Mouse (Mus musculus): ENCODE measurements around the gene App. TPM values are rescaled to one million over a fixed set of nuclear protein-coding genes. Genes with fewer than 3 reads are reported as not detected.
A peak's percentile ranks its signal among the peaks of the same experiment; 100 is the strongest.

Gene App
- total RNA-seq, 2 experiments from 2014 or later = 1,175 to 1,228 TPM

DNA sequence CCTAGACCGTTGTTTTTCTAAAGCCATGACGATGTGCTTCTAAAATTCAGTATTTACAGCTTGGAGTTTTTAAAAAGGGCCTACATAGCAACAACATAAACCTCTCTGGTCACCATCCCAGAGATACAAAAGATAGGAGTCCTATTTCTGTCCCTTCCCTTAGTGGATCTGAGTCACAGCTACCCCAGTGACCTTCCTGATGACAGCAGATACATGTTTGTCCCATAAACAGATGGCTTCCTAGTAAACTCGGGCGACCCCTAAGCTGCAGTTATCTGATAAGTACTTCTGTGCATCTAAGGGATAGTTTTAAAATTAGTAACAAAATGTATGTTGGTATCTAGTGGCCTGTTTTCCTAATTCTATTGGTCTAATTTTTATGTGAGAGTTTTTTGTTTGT lies 26.1 kb downstream of the App start:
- no peak for DNase-seq (ENCODE audit: low spot score in 2 of 2)
- H3K27ac ChIP-seq = peak overlapping the region; percentile 72
- TF ChIP-seq CTCF (conservative IDR thresholded peaks at IDR 0.05) = no peak
- H3K4me3 ChIP-seq = no peak overlapping the region

DNA sequence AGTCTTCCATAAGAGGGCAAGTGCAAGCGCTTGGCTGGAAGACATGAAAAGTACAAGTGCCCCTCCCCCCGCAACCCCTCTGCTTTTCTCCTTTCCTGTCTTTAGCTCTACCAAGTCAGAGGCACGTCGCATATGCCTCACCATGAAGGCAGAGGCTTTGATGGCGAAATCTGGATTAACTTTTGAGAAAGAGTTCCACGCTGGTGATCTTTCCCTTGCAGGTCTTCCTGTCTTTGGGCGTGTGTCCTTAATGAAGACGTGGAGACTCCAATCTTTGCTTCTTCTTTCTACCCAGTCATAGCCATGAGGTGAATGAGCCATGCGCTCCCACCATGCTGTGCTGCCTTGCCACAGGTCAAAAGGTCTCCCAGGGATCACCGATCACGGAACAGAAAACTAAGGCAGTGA lies 27.8 kb downstream of the App start:
- H3K4me3 ChIP-seq = no peak overlapping the region
- 0 out of 2 replicates have a peak overlapping the region, but pooled peaks have one; percentile 1 for H3K27ac ChIP-seq

DNA sequence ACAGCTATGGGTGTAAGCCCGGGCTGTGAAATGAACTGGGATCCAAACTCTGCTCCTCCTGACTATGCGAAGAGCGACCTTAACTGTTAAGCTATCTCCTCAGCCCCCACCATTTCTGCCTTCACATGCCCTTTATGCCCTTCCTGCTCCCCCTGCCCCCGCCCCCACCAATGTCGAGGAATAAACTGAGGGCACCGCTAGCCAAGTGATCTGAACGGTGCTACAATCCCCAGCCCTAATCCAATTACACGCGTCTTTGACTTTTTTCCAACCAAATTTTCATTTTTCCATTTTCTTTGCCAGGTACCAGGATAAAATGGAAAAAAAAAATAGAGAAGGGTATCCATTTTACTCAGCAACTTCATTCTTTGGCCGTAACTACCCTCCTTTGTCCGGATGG lies 28.2 kb downstream of the App start:
- DNase-seq (ENCODE audit: low spot score in 2 of 2) = no peak
- Histone ChIP-seq H3K27ac (no peak overlapping the region), H3K4me3 (no peak overlapping the region)
- TF ChIP-seq CTCF (conservative IDR thresholded peaks at IDR 0.05) = no peak

More for the DNA sequence above, 27.8 kb downstream of the App start:
- no peak for DNase-seq (ENCODE audit: low spot score in 2 of 2)
- TF ChIP-seq CTCF (conservative IDR thresholded peaks at IDR 0.05) = no peak

DNA sequence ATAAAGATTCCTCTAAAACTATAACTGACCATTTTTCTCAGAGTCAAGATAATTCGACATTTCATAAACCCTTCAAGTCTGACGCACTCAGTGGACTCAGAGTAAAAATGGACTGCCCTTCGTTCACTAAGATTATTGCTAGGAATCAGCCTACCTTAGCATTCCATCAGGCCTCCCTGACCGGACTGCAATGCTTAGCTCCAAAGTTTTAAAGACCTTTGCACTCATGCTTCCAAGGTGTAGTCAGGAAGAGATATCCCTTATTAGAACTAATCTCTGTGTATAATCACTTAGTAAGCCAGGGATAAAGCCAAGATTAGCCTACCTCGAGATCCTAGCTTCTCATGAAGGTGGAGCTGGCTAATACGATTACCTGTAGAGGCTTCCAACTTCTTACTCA lies 29.2 kb downstream of the App start:
- no peak for TF ChIP-seq CTCF (conservative IDR thresholded peaks at IDR 0.05)
- no peak for DNase-seq (ENCODE audit: low spot score in 2 of 2)
- H3K4me3 ChIP-seq = no peak overlapping the region
- no peak overlapping the region for H3K27ac ChIP-seq

DNA sequence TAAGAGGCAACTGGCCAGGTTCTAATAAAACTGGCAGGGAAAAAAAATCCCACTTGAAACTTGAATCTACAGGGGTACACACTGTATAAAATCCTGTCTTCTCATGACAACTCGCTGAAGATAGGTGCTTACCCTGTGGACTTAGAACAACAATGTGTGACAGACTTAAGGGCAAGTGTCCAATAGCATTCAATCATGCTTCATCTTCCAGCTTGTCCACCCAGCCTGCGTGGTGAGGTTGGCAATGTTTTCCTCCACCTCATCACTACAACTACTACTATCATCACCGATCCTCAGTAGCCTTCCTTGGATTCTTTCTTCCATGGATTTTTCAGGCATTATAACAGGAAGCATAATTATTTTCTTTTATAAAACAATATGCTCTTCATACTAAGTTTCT lies 29.7 kb downstream of the App start:
- TF ChIP-seq CTCF (conservative IDR thresholded peaks at IDR 0.05) = no peak
- H3K27ac ChIP-seq = no peak overlapping the region
- no peak for DNase-seq (ENCODE audit: low spot score in 2 of 2)
- no peak overlapping the region for H3K4me3 ChIP-seq

DNA sequence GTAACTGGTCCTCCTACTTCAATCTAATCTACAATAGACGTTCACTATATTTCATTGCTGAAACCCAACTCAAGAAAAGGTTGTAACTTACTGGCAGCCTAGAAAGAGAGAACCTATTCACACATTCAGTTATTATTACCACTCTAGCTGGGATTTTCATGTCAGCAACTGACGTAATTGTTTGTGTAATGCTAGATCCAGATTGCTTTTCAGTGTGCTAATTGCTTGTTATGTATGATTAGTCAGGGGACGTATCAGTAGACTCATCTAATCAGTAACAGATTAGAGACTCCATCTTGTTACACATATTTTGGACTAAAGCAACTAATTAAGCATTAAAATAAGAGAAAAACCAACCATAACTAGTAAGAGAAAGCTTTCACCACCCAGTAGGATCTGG lies 30.4 kb downstream of the App start:
- TF ChIP-seq CTCF (conservative IDR thresholded peaks at IDR 0.05) = no peak
- Histone ChIP-seq H3K27ac (peak overlapping the region; percentile 18; the same call in 1 of the 2 replicates), H3K4me3 (no peak overlapping the region)
- DNase-seq (ENCODE audit: low spot score in 2 of 2) = no peak

DNA sequence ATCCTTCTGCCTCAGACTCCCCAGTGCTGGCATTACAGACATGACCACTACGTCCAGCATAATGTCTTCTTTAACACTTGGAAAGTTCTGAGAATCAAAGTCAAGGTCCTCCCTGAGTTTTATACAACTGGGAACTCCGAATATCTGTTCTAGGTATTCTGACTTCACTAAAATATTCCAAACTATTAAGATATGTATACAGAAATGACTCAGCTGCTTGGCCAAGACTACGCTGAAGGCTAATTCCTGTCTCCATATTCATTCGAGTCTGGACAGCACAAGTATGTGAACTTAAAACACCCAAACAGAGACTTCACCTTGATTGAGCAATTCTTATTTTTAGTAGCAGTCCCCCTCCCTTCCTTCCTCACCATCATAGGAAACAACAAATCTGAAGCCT lies 32.2 kb downstream of the App start:
- no peak for DNase-seq (ENCODE audit: low spot score in 2 of 2)
- Histone ChIP-seq H3K27ac (peak overlapping the region; percentile 18; the same call in 1 of the 2 replicates), H3K4me3 (no peak overlapping the region)
- TF ChIP-seq CTCF (conservative IDR thresholded peaks at IDR 0.05) = no peak

DNA sequence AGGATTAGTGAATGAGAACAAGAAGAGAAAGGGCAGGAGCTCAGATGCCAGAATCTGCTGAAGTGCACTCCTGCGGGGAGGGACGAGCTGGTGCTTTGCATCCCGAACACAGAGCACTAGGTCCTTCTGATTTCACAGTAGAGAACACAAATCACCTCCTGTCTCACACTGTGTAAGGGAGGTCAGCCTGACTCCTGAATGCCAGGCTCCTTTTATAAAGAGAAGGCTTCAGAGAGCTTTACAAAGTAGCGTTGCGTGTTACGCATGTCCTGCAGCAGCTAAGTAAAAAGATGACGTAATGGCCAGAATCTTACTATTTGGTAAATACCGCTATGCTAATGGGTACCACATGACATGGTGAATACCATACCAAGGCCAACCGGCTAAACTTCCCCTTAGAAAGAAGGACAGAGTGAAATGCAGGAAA lies 34.4 kb downstream of the App start:
- DNase-seq (ENCODE audit: low spot score in 2 of 2) = no peak
- no peak for TF ChIP-seq CTCF (conservative IDR thresholded peaks at IDR 0.05)
- Histone ChIP-seq H3K27ac (peak overlapping the region; percentile 51), H3K4me3 (no peak overlapping the region)

DNA sequence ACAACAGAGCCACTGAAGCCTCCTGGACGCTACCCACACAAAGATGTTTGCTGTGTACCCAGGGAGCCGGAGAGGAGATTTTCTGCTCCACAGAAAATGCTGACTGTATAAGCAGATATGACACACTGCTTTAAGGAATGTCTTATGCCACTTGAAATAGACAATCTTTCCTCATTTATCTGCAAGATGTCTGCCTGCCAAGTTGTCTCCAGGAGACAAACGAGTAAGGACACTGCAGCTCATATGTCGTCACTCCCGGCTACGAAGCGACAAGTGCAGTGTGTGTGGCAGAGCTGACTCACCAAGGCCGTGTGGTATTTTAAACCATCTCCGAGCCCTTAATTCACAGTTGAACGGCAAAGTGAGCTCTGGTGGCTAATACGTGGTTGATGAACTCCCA lies 36.2 kb downstream of the App start:
- peak overlapping the region; percentile 4; the same call in 1 of the 2 replicates for H3K27ac ChIP-seq
- no peak overlapping the region for H3K4me3 ChIP-seq
- DNase-seq (ENCODE audit: low spot score in 2 of 2) = peak in 1 of 2 experiments; percentile 64
- TF ChIP-seq CTCF (conservative IDR thresholded peaks at IDR 0.05) = no peak

DNA sequence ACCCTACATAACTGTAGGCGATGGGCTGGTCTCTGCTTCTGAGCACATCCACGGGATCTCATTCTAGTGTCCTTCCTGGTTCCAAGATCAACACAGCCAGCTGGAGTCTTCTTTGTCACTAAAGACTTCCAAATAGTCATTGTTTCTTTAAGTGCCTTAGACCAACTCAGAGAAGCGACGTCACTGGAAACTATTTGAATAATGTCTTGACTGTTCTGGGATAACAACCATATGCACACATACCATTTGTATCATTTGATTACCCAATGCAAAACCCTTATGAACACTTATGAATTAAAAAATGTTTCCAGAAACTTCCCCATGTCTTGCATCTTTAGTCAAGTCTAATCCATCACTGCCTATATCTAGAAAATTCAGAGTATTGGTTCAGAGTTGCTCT lies 37.5 kb downstream of the App start:
- DNase-seq (ENCODE audit: low spot score in 2 of 2) = no peak
- no peak for TF ChIP-seq CTCF (conservative IDR thresholded peaks at IDR 0.05)
- Histone ChIP-seq H3K27ac (no peak overlapping the region), H3K4me3 (no peak overlapping the region)

DNA sequence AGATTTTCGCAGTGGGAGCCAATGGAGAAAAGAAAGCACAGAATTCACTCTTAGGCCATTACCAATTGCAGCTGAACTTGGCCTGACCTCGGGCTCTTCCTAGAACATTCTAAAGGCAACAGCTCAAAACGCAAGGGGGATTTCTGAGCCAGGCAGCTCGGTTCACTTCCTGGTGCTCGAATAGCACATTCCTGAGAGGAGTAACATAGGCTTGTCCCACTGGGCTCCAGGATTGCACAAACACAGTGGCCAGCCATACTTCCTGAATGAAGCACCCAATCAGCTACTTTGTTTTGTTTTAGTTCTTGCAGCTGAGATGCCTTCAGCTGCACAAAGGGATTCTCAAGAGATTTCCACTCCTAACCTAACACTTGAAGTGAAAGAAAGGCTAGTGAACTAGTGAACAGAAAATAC lies 40.1 kb downstream of the App start:
- TF ChIP-seq CTCF (conservative IDR thresholded peaks at IDR 0.05) = 0 out of 2 replicates have a peak, but pooled peaks have one; percentile 5
- no peak overlapping the region for H3K4me3 ChIP-seq
- peak overlapping the region; percentile 61; the same call in 1 of the 2 replicates for H3K27ac ChIP-seq
- DNase-seq (ENCODE audit: low spot score in 2 of 2) = no peak

DNA sequence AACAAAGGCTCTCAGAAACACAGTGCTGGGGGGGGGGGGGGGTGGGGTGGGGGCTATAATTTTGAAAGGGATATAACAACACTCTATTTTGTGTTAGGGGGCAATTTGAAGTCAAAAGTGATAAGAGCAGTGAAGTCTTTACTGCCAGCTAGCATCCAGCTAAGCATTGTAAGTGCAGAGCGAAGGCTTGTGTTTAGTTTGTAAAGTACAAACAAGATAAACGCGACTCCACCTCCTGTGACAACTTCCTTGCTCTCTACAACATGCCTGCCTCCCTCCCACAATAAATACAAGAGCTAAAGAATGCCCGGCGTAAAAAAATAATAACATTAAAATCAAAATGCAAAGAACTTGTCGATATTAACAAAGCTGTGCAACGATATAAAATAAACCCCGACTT lies 40.5 kb downstream of the App start:
- TF ChIP-seq CTCF (conservative IDR thresholded peaks at IDR 0.05) = no peak
- Histone ChIP-seq H3K4me3 (no peak overlapping the region), H3K27ac (peak overlapping the region; percentile 61)
- DNase-seq (ENCODE audit: low spot score in 2 of 2) = no peak

DNA sequence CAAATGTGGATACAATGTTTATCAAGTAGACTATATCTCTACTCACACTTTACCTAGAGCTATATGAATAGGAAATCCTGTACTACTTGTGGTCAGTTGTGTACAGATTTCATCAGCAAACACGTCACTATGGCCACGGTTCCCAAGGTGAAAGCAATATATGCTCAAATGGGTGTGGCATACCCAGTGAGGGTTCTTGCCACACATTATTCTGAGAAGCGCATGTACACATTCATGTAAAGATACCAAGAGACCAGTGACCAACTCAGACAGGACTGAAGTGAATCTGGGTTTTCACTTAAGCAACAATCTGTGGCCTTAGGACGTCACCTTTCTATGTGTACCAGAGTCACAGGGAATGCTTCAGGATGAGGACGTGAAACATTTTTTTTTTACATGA lies 41.4 kb downstream of the App start:
- TF ChIP-seq CTCF (conservative IDR thresholded peaks at IDR 0.05) = no peak

DNA sequence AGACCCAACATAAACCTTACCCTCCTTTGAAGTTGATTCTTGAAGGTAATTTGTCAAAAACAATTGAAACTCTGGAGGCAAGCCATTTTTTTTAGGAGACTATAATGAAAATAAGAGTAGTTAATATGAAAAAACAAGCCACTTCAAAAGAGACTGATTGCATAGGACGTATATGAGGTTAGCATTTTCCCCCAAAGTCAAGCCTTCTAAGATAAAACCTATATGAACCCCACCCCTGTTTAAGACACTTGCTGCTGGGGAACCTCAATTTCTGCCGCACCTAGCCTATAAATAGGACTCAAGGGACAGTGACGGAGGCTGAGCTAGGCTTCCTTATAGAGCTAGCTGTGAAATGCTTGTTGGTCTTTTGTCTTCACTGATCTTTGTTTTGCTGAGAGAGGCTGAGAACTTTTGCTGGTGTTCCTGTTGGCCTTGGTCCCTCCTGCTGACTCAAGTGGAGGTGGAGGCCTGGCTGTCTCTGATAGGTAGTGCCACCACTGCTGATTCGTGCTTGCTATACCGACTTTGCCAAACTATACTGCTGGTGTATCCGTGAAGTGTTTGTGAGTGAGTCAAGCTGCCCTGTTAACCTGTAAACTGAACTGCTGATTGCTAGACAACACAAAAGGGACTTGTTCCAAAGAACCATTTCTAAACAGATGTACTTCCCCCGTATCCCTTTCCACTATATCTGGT lies 42.6 kb downstream of the App start:
- Histone ChIP-seq H3K4me3 (no peak overlapping the region), H3K27ac (no peak overlapping the region)
- no peak for TF ChIP-seq CTCF (conservative IDR thresholded peaks at IDR 0.05)
- DNase-seq (ENCODE audit: low spot score in 2 of 2) = no peak

More for the DNA sequence above, 41.4 kb downstream of the App start:
- no peak overlapping the region for H3K4me3 ChIP-seq
- no peak for DNase-seq (ENCODE audit: low spot score in 2 of 2)
- H3K27ac ChIP-seq = no peak overlapping the region; the same call in 1 of the 2 replicates

Data from layer of hippocampus, adult 2 months (tissue).